ENCODE assay signal across 14 mouse cellular contexts in genomic region chr17:34654392-34654791, GRCm38 (mm10). TPM values are rescaled to one million over a fixed set of nuclear protein-coding genes. Genes with fewer than 3 reads are reported as not detected.
DNase-seq lines count a peak whose midpoint lies in the region; ATAC-seq lines count a peak whose summit lies in the region.
"Had no signal": no experiment of that assay in that cellular context is flagged by ENCODE, and none has a peak within 500 bp of the region (broad histone marks: within the 10 kb centered on the region; RNA-seq: fewer than 3 reads in every experiment).

No protein-coding gene starts in this region.

- no peaks in the 10 kb centered on the region for H3K9me3 ChIP-seq in embryonic facial prominence, embryonic 10.5 days
- no peaks in the 10 kb centered on the region for H3K9me3 ChIP-seq in stomach, embryonic 16.5 days (replicated peaks; ENCODE audit: control insufficient read depth, low read length)
- no peaks in the 10 kb centered on the region for H3K9me3 ChIP-seq in neural tube, embryonic 15.5 days (replicated peaks)
- H3K9me3 ChIP-seq: embryonic facial prominence, embryonic 15.5 days; forebrain, embryonic 15.5 days; limb, embryonic 15.5 days; neural tube, embryonic 12.5 days had no signal

- intact Hi-C loops in left cerebral cortex, postnatal 4 days (cut with DNase I) = loop anchor here (5.0 kb wide), 1 partner anchor 183 kb away; the partner anchor contains the start of genes Dxo and Stk19
- intact Hi-C loops in left cerebral cortex, postnatal 25 days (cut with DNase I) = loop anchor here (2.0 to 5.0 kb wide), 2 partner anchors 58 to 158 kb away; no protein-coding TSS in a partner anchor

- H3K27ac ChIP-seq in embryonic facial prominence, embryonic 10.5 days (replicated peaks) = no peak overlapping the region
- H3K27ac ChIP-seq in stomach, embryonic 16.5 days (ENCODE audit: low read length) = peak overlapping the region; percentile 90; the same call in 1 of the 2 replicates
- no peak overlapping the region for H3K27ac ChIP-seq in neural tube, embryonic 15.5 days (replicated peaks)
- H3K27ac ChIP-seq: forebrain, embryonic 15.5 days; neural tube, embryonic 12.5 days had no signal

- peaks cover 32% of the 10 kb centered on the region for H3K4me1 ChIP-seq in embryonic facial prominence, embryonic 10.5 days
- peaks cover 28% of the 10 kb centered on the region for H3K4me1 ChIP-seq in stomach, embryonic 16.5 days (ENCODE audit: control insufficient read depth, insufficient read depth, low read length)
- peaks cover 13% of the 10 kb centered on the region for H3K4me1 ChIP-seq in neural tube, embryonic 15.5 days
- H3K4me1 ChIP-seq: forebrain, embryonic 15.5 days; neural tube, embryonic 12.5 days had no signal

- H3K36me3 ChIP-seq in embryonic facial prominence, embryonic 10.5 days (replicated peaks) = peaks cover 63% of the 10 kb centered on the region
- H3K36me3 ChIP-seq in stomach, embryonic 16.5 days (ENCODE audit: control insufficient read depth, insufficient read depth, low read length) = peaks cover 21% of the 10 kb centered on the region; the same call in 1 of the 2 replicates
- H3K36me3 ChIP-seq in neural tube, embryonic 15.5 days = peaks cover 57% of the 10 kb centered on the region

- ATAC-seq in stomach, embryonic 16.5 days (ENCODE audit: insufficient read depth, low FRiP score) = no peak
- ATAC-seq in neural tube, embryonic 15.5 days (ENCODE audit: low FRiP score) = no peak
- ATAC-seq: forebrain, embryonic 15.5 days; inflammation-experienced regulatory T-cells, adult 6 months had no signal

- peak; percentile 58 for DNase-seq in gastrocnemius, postnatal 25 days
- DNase-seq in gastrocnemius, adult 8-10 months (ENCODE audit: low spot score in 2 of 2) = no peak
- DNase-seq in left cerebral cortex, postnatal 4 days = peak; percentile 27
- DNase-seq in left cerebral cortex, postnatal 25 days (ENCODE audit: low spot score in 2 of 2) = no peak
- no peak for DNase-seq in embryonic facial prominence, embryonic 10.5 days (ENCODE audit: low spot score)
- DNase-seq: thymus, adult 18-20 months had no signal

- no peak overlapping the region for H3K4me2 ChIP-seq in stomach, embryonic 16.5 days (ENCODE audit: low read depth, low read length)
- H3K4me2 ChIP-seq in neural tube, embryonic 15.5 days = no peak overlapping the region
- H3K4me2 ChIP-seq: embryonic facial prominence, embryonic 15.5 days; forebrain, embryonic 15.5 days; limb, embryonic 15.5 days; neural tube, embryonic 12.5 days had no signal

- H3K9ac ChIP-seq in stomach, embryonic 16.5 days (ENCODE audit: low read length) = no peak overlapping the region
- no peak overlapping the region for H3K9ac ChIP-seq in neural tube, embryonic 15.5 days (replicated peaks)
- H3K9ac ChIP-seq: embryonic facial prominence, embryonic 15.5 days; forebrain, embryonic 15.5 days; limb, embryonic 15.5 days; neural tube, embryonic 12.5 days had no signal

- WGBS in embryonic facial prominence, embryonic 10.5 days = 93% methylated on average over 13 of the region's 13 CpGs
- WGBS in stomach, embryonic 16.5 days = 86% methylated on average over 13 of the region's 13 CpGs
- WGBS in neural tube, embryonic 15.5 days = 95% methylated on average over 13 of the region's 13 CpGs

- H3K4me3 ChIP-seq in embryonic facial prominence, embryonic 10.5 days = 0 out of 2 replicates have a peak overlapping the region, but pooled peaks have one; percentile 2
- no peak overlapping the region for H3K4me3 ChIP-seq in stomach, embryonic 16.5 days (replicated peaks; ENCODE audit: low read length)
- no peak overlapping the region for H3K4me3 ChIP-seq in neural tube, embryonic 15.5 days (replicated peaks)
- H3K4me3 ChIP-seq: embryonic facial prominence, embryonic 15.5 days; forebrain, embryonic 15.5 days; limb, embryonic 15.5 days; neural tube, embryonic 12.5 days had no signal

- H3K27me3 ChIP-seq in embryonic facial prominence, embryonic 10.5 days (replicated peaks; ENCODE audit: low read depth, poor library complexity, severe bottlenecking) = peaks cover 9% of the 10 kb centered on the region
- H3K27me3 ChIP-seq in stomach, embryonic 16.5 days (ENCODE audit: control insufficient read depth, insufficient read depth, low read length) = no peaks in the 10 kb centered on the region
- H3K27me3 ChIP-seq in neural tube, embryonic 15.5 days (replicated peaks) = peaks cover 9% of the 10 kb centered on the region
- H3K27me3 ChIP-seq: forebrain, embryonic 15.5 days had no signal

RNA-seq across cellular contexts. Expression of gene Atf6b, which starts 7.4 kb away (rescaled TPM):
- total RNA-seq in gastrocnemius, postnatal 25 days (2021) = 1 to 10 TPM; 7.1 to 7.2 TPM
- 1 to 10 TPM; 5.4 to 7.6 (median 6.3) TPM for total RNA-seq in gastrocnemius, adult 8-10 months (2022)
- total RNA-seq in left cerebral cortex, postnatal 4 days (2021) = 10 to 100 TPM; 72.8 to 75.4 TPM
- 10 to 100 TPM; 72.7 to 72.8 TPM for total RNA-seq in left cerebral cortex, postnatal 25 days (2021)
- polyA plus RNA-seq in embryonic facial prominence, embryonic 10.5 days (2016; fragmentation: Nextera tagmentation; extraction: Ambion mirVana) = 103 and 104 TPM in 2 replicates
- polyA plus RNA-seq in stomach, embryonic 16.5 days (2015; fragmentation: Nextera tagmentation; extraction: Ambion mirVana) = 73.5 and 78.0 TPM in 2 replicates
- 109 and 112 TPM in 2 replicates for polyA plus RNA-seq in neural tube, embryonic 15.5 days (2015; fragmentation: Nextera tagmentation; extraction: Ambion mirVana)

RNA-seq across cellular contexts. Expression of gene Fkbpl, which starts 9.8 kb away (rescaled TPM):
- 1 to 10 TPM; 5.9 to 7.0 TPM for total RNA-seq in gastrocnemius, postnatal 25 days (2021)
- 1 to 10 TPM; 5.3 to 9.4 (median 8.9) TPM for total RNA-seq in gastrocnemius, adult 8-10 months (2022)
- total RNA-seq in left cerebral cortex, postnatal 4 days (2021) = 10 to 100 TPM in 1 of 2 experiments, 1 to 10 TPM in 1; 7.9 to 10.5 TPM
- total RNA-seq in left cerebral cortex, postnatal 25 days (2021) = 10 to 100 TPM; 12.0 to 17.0 TPM
- polyA plus RNA-seq in embryonic facial prominence, embryonic 10.5 days (2016; fragmentation: Nextera tagmentation; extraction: Ambion mirVana) = 16.6 and 17.3 TPM in 2 replicates
- 13.1 and 14.4 TPM in 2 replicates for polyA plus RNA-seq in stomach, embryonic 16.5 days (2015; fragmentation: Nextera tagmentation; extraction: Ambion mirVana)
- 14.9 and 15.8 TPM in 2 replicates for polyA plus RNA-seq in neural tube, embryonic 15.5 days (2015; fragmentation: Nextera tagmentation; extraction: Ambion mirVana)

RNA-seq across cellular contexts. Expression of gene Tnxb, which starts 15.9 kb away (rescaled TPM):
- 10 to 100 TPM; 38.3 to 50.5 TPM for total RNA-seq in gastrocnemius, postnatal 25 days (2021)
- total RNA-seq in gastrocnemius, adult 8-10 months (2022) = 10 to 100 TPM; 18.1 to 27.4 (median 23.3) TPM
- 1 to 10 TPM; 1.9 to 2.2 TPM for total RNA-seq in left cerebral cortex, postnatal 4 days (2021)
- total RNA-seq in left cerebral cortex, postnatal 25 days (2021) = 1 to 10 TPM; 1.2 to 1.6 TPM
- 0.03 TPM in 1 of 2 replicates, not detected in the other for polyA plus RNA-seq in embryonic facial prominence, embryonic 10.5 days (2016; fragmentation: Nextera tagmentation; extraction: Ambion mirVana)
- 1.3 and 1.8 TPM in 2 replicates for polyA plus RNA-seq in stomach, embryonic 16.5 days (2015; fragmentation: Nextera tagmentation; extraction: Ambion mirVana)
- polyA plus RNA-seq in neural tube, embryonic 15.5 days (2015; fragmentation: Nextera tagmentation; extraction: Ambion mirVana) = 0.50 and 0.64 TPM in 2 replicates
- total RNA-seq: common myeloid progenitor, adult 5-6 weeks had no signal
- polyA plus RNA-seq: inflammation-experienced regulatory T-cells, adult 6 months had no signal

RNA-seq across cellular contexts. Expression of gene Prrt1, which starts 25.1 kb away (rescaled TPM):
- total RNA-seq in gastrocnemius, postnatal 25 days (2021) = 1 to 10 TPM in 1 of 2 experiments, under 1 TPM in 1; 0.35 to 1.5 TPM
- total RNA-seq in gastrocnemius, adult 8-10 months (2022) = under 1 TPM in 3 of 4 experiments, not detected in 1; 0.12 to 0.35 (median 0.25) TPM
- total RNA-seq in left cerebral cortex, postnatal 4 days (2021) = 10 to 100 TPM; 78.2 to 81.9 TPM
- total RNA-seq in left cerebral cortex, postnatal 25 days (2021) = 100 to 1,000 TPM; 171 to 183 TPM
- 0.12 and 0.18 TPM in 2 replicates for polyA plus RNA-seq in embryonic facial prominence, embryonic 10.5 days (2016; fragmentation: Nextera tagmentation; extraction: Ambion mirVana)
- polyA plus RNA-seq in stomach, embryonic 16.5 days (2015; fragmentation: Nextera tagmentation; extraction: Ambion mirVana) = 0.31 and 0.45 TPM in 2 replicates
- 6.3 and 7.3 TPM in 2 replicates for polyA plus RNA-seq in neural tube, embryonic 15.5 days (2015; fragmentation: Nextera tagmentation; extraction: Ambion mirVana)
- total RNA-seq: common myeloid progenitor, adult 5-6 weeks had no signal

RNA-seq across cellular contexts. Expression of gene Ppt2, which starts 26.1 kb away (rescaled TPM):
- total RNA-seq in gastrocnemius, postnatal 25 days (2021) = 10 to 100 TPM; 37.2 to 43.0 TPM
- total RNA-seq in gastrocnemius, adult 8-10 months (2022) = 10 to 100 TPM; 38.0 to 40.7 (median 39.9) TPM
- total RNA-seq in left cerebral cortex, postnatal 4 days (2021) = 10 to 100 TPM; 30.3 to 32.7 TPM
- total RNA-seq in left cerebral cortex, postnatal 25 days (2021) = 10 to 100 TPM; 45.8 to 46.4 TPM
- 18.6 and 19.5 TPM in 2 replicates for polyA plus RNA-seq in embryonic facial prominence, embryonic 10.5 days (2016; fragmentation: Nextera tagmentation; extraction: Ambion mirVana)
- 25.2 and 25.7 TPM in 2 replicates for polyA plus RNA-seq in stomach, embryonic 16.5 days (2015; fragmentation: Nextera tagmentation; extraction: Ambion mirVana)
- polyA plus RNA-seq in neural tube, embryonic 15.5 days (2015; fragmentation: Nextera tagmentation; extraction: Ambion mirVana) = 20.1 and 21.3 TPM in 2 replicates

Comparison
In these comparisons a context has a peak if more than half of its experiments do, and no peak if none do; other contexts are left out.
1. DNase-seq: peak in gastrocnemius, postnatal 25 days (single experiment) and left cerebral cortex, postnatal 4 days (single experiment); none in gastrocnemius, adult 8-10 months (0 of 2), left cerebral cortex, postnatal 25 days (0 of 2) and embryonic facial prominence, embryonic 10.5 days (single experiment).
2. RNA of gene Atf6b, which starts 7.4 kb away (total RNA-seq): 72.8 to 75.4 TPM in left cerebral cortex, postnatal 4 days and 72.7 to 72.8 TPM in left cerebral cortex, postnatal 25 days; 7.1 to 7.2 TPM in gastrocnemius, postnatal 25 days and 5.4 to 7.6 TPM in gastrocnemius, adult 8-10 months; every median in the first group is over 4 times any median in the second.
3. RNA of gene Tnxb, which starts 15.9 kb away (total RNA-seq): 38.3 to 50.5 TPM in gastrocnemius, postnatal 25 days and 18.1 to 27.4 TPM in gastrocnemius, adult 8-10 months; 1.9 to 2.2 TPM in left cerebral cortex, postnatal 4 days and 1.2 to 1.6 TPM in left cerebral cortex, postnatal 25 days; every median in the first group is over 4 times any median in the second.